Mouse (Mus musculus) lung, adult 2 months (tissue): ENCODE data around the gene Fahd2a.

Experiments used
- CTCF ChIP-seq: fragments of 200-500 bp; IDR thresholded peaks from 2 replicates; pipeline ENCODE4 v1.5.1; 2011; ENCODE audit warnings: mild to moderate bottlenecking, low read length, control low read depth; ENCODE audit not compliant: insufficient read depth
- POLR2A ChIP-seq: fragments of 200-500 bp; IDR thresholded peaks from 2 replicates; pipeline ENCODE4 v1.6.1; 2011; ENCODE audit warnings: low read depth, mild to moderate bottlenecking, control low read depth, low read length, borderline replicate concordance; ENCODE audit errors: extremely low read depth

DNA sequence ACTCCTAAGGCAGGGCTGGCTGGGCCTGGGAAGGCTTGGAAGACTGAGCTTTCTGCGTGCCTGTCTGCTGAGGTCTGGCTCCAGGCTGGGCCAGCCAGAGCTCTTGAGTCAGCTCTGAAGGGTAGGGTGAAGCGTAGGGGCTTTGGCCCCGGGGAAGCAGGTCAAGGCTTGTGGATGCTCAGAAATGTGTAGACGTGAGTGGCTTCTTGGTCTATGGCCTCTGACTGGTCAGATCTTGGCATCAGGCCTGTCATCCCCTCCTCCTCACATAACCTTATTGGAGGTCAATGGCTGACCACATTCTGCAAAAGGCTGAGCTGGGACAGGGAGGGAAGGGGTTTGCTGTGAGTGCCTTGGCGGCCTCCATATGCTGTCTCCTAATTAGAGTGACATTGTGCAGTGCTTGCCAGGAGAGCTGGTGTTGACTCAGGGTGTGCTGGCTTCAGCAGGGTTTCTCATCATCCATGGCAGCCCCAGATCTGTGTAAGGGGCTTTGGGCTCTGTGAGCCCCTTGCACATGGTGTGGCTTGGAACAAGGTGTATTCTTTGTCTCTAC, 49.7 kb downstream of the Fahd2a start:
- TF ChIP-seq CTCF (no peak), POLR2A (no peak)
